Mouse (Mus musculus) spleen, adult 12 weeks (tissue): ENCODE results near the gene Tmem131l.

ENCODE experiments used
- DNase-seq: peaks from one replicate; pipeline ENCODE4 v3.0.0; 2022; ENCODE audit warnings: low spot score

Gene Tmem131l

DNA sequence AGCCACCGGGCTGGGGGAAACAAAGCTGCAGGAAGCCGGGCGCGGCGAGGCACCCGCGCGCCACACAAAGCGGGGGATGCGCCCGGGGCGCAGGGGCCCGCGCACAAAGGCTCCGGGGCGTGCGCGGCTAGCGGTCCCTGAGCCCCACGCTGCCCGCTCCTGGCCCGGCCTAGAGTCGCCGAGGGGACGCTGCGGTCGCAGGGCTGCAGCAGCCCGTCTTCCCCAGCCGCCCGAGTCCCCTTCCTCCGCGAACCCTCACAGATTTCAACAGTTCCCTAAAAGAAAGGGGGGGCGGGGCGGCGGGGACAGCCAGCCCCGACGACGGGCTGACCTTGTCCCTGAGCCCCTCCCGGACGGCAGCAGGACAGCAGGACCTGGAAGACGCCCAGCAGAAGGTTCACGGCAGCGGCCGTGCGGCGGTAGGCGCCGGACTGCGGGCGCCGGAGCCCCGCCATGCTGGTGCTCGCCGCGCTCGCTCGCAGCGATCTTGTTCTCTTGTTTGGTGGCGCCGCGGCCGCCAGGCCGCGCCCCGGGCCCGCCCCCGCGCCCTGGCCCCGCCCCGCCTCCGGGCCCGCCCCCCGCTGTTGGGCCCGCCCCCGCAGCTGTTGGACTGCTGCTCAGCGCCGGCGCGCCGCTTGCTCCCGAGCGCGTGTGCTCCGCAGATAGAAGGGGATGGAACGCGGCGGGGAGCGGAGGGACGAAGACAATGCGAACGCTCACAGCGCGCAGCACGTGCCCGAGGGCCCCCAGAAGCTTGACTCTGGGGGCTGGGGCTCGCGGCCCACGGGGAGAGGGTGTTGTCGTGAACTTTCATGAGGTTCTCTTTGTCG, at the start of gene Tmem131l:
Gene Tmem131l (minus strand): TSS at position 530 of the 830 bp plus-strand sequence.
- peak; percentile 70 for DNase-seq

- no peak for DNase-seq
These were observed 46.9 kb upstream of the Tmem131l start for GRCm38 (mm10) chr3:84086921-84087320.

DNA sequence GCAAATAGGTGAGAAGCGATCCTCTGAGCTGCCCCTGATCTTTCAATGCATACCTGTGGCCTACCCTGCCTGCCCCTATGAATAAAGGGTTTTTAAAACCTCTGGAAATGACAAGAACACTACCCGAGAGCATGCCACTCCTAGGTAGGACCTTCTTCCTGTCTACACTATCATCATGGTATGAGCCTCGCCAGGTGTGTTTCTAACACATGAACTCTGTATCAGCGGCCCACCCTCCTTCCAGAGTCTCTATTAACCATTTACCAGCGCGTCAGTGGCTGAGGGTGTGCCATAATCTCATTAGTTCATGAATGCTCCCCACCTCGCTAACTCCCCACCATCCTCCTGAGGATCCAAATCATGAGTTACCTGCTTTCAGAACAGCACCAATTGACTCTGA, 46.4 kb upstream of the Tmem131l start:
- no peak for DNase-seq

GRCm38 (mm10) chr3:84085429-84085828, 45.5 kb upstream of the Tmem131l start:
- DNase-seq: no peak

- DNase-seq: no peak
These were observed 41.3 kb upstream of the Tmem131l start for GRCm38 (mm10) chr3:84081208-84081722.

GRCm38 (mm10) chr3:84080074-84080473, 40.1 kb upstream of the Tmem131l start:
- DNase-seq: no peak

DNA sequence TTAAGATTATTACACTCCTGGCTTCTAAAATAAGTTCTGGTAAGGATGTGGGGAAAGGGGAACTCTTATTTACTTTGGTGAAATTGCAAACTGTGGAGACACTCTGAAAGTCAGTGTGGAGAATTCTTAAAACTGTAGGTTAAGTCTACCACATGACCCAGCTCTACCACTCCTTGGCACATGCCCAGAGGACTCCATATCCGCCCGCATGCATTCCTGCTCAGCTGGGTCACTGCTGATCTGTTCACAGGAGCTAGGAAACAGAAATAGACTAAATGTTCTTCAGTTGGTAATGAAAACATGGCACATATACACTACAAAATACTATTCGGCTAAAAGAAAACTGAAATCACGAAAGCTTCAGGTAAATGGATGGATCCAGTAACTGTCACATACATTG, 37.5 kb upstream of the Tmem131l start:
- no peak for DNase-seq

GRCm38 (mm10) chr3:84076543-84077332, 36.8 kb upstream of the Tmem131l start:
- DNase-seq: no peak

DNA sequence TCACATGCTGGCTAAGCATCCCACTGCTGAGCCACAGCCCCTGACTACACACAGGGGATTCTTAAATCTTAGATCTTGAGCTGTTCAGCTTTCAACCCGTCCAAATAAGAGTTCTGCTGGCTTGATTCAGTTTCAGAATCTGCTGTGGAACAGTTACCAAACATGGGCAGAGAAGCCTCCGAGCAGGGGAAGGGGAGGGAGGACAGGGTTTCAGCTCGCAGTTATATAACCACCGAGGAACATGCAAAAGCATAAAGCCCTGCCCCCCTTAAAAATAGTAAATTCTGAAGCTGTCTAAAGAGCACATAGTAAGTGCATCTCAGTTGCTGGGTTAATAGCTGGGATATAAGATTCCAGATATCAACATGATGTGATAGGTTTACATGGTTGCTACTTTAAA, 35.5 kb upstream of the Tmem131l start:
- no peak for DNase-seq

- no peak for DNase-seq
These were observed 34.8 kb upstream of the Tmem131l start for GRCm38 (mm10) chr3:84074777-84075176.

GRCm38 (mm10) chr3:84071641-84072040, 31.7 kb upstream of the Tmem131l start:
- DNase-seq: no peak

- no peak for DNase-seq
These were observed 30.8 kb upstream of the Tmem131l start for GRCm38 (mm10) chr3:84070811-84071210.

- DNase-seq: no peak
These were observed 29.1 kb upstream of the Tmem131l start for GRCm38 (mm10) chr3:84068831-84069709.

- no peak for DNase-seq
These were observed 25.9 kb upstream of the Tmem131l start for GRCm38 (mm10) chr3:84065825-84066224.

GRCm38 (mm10) chr3:84063369-84063914, 23.5 kb upstream of the Tmem131l start:
- no peak for DNase-seq

GRCm38 (mm10) chr3:84061523-84062453, 21.8 kb upstream of the Tmem131l start:
- DNase-seq: no peak

DNA sequence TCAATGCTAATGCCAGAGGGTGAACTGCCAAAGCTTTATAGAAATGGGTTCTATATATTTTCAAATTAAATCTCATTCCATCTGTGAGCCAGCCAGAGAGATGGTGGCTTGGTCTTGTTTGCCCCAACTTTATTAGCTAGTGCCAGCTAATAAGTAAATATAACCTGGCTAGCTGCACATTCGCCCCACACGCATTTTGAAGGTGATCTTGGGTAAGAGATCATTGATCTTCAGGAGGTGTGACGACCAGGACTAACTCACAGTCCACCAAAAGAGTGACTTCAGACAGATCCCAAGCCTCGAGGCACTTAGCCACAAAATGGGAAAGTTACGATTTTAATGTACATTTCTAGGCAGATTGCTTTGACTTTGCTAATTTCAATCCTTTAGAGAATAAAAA, 21.0 kb upstream of the Tmem131l start:
- DNase-seq: no peak

DNA sequence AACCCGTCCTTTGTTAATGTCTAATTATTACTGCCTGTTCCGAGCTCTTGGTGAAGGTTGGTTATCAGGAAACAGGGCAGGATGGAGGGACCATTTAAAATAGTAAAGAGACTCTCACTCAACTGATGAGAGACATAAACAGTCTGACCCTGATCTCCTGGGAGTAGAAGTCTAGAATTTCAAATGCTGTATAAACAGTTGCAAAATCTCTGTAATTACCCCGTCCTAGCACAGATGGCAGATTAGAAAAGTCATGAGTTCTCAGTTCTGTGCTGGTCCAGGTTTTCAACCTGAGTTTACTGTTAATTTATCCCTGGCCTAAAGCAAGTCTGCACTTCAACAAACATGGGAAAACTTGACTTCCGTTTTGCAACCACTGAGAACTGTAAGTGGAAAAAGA, 20.2 kb upstream of the Tmem131l start:
- no peak for DNase-seq

- no peak for DNase-seq
These were observed 19.7 kb upstream of the Tmem131l start for GRCm38 (mm10) chr3:84059676-84060075.

DNA sequence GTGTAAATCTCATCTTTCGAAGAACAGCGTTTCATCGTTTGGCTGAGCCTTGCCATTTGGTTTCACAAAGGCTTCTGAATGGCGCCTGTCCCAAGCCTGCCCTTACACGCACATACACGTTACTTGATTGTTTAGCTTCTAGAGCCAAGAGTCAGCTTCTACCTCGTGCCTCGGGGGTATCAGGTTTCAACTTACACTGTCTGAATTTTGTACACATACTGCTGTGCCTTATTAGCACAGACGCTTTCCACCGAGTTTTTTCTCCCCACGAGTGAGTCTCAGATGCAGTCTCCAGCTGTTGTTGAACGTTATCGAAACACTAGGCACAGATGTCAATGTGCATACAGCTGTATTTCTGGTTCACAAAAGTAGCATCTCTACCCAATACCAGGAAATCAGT, 19.3 kb upstream of the Tmem131l start:
- DNase-seq: no peak
